Mouse (Mus musculus) CH12.LX (cell line): Measurements from ENCODE around the gene Mpig6b. TPM values are rescaled to one million over a fixed set of nuclear protein-coding genes. Genes with fewer than 3 reads are reported as not detected.

ENCODE experiments used
- DNase-seq: peaks from one replicate; pipeline ENCODE4 v3.0.0-alpha.2; 2013; ENCODE audit errors: extremely low read depth
- H3K27ac ChIP-seq: 2 replicates; pipeline ENCODE4 v1.5.1; 2012; ENCODE audit warnings: low read depth, mild to moderate bottlenecking, control low read depth, moderate library complexity; ENCODE audit not compliant: insufficient read depth
- H3K27me3 ChIP-seq: replicated peaks from 2 replicates; pipeline ENCODE3; 2012; ENCODE audit warnings: inconsistent platforms
- H3K36me3 ChIP-seq, 2 experiments: replicated peaks in 1 of 2; 2 replicates each; pipeline versions ENCODE3 to v1.6.1; 2012; ENCODE audit warnings: inconsistent platforms in 1 of 2, low read length in 1 of 2, mild to moderate bottlenecking in 1 of 2, mixed read lengths in 1 of 2, moderate library complexity in 1 of 2; ENCODE audit not compliant: control insufficient read depth in 1 of 2, insufficient read depth in 1 of 2
- H3K4me1 ChIP-seq, 2 experiments: 2 replicates each; pipeline ENCODE4 v1.6.1; 2012; ENCODE audit warnings: inconsistent platforms in 1 of 2, moderate library complexity in 1 of 2; ENCODE audit not compliant: insufficient read depth in 2 of 2, control insufficient read depth in 1 of 2
- H3K4me2 ChIP-seq: 2 replicates; pipeline ENCODE4 v1.6.1; 2012; ENCODE audit warnings: low read depth, mild to moderate bottlenecking, control low read depth; ENCODE audit not compliant: poor library complexity, insufficient read depth, severe bottlenecking
- H3K4me3 ChIP-seq, 3 experiments: fragments of 150-350 bp in 1 of 3; sonication (generic) in 1 of 3; replicated peaks in 1 of 3; 2 replicates each; pipeline versions ENCODE3 to v1.5.1; 2011 to 2012; ENCODE audit warnings: low read depth in 2 of 3, low read length in 2 of 3, mild to moderate bottlenecking in 2 of 3, moderate library complexity in 2 of 3, control low read depth in 1 of 3, improper control_type of control experiment in 1 of 3, inconsistent platforms in 1 of 3, mixed read lengths in 1 of 3; ENCODE audit not compliant: poor library complexity in 1 of 3
- H3K79me2 ChIP-seq: replicated peaks from 2 replicates; pipeline ENCODE4 v1.6.1; 2012; ENCODE audit warnings: mild to moderate bottlenecking, moderate library complexity; ENCODE audit not compliant: control insufficient read depth, poor library complexity, insufficient read depth, severe bottlenecking; ENCODE audit errors: extremely low read depth
- H3K9ac ChIP-seq: 2 replicates; pipeline ENCODE4 v1.6.1; 2012; ENCODE audit warnings: low read depth, mild to moderate bottlenecking, control low read depth, moderate library complexity; ENCODE audit not compliant: insufficient read depth
- H3K9me3 ChIP-seq: replicated peaks from 2 replicates; pipeline ENCODE3; 2012; ENCODE audit warnings: low read length, inconsistent platforms, mixed read lengths
- BHLHE40 ChIP-seq: IDR thresholded peaks from 2 replicates; pipeline ENCODE4 v1.6.1; 2011; ENCODE audit warnings: mild to moderate bottlenecking, low read depth, low read length, improper control_type of control experiment
- CHD1 ChIP-seq: IDR thresholded peaks from 2 replicates; pipeline ENCODE4 v1.6.1; 2012; ENCODE audit warnings: low read depth, low read length, improper control_type of control experiment, inconsistent platforms
- E2F4 ChIP-seq: IDR thresholded peaks from 2 replicates; pipeline ENCODE4 v1.6.1; 2011; ENCODE audit warnings: low read depth, low read length, improper control_type of control experiment; ENCODE audit not compliant: insufficient replicate concordance
- ELF1 ChIP-seq: IDR thresholded peaks from 2 replicates; pipeline ENCODE4 v1.6.1; 2014; ENCODE audit warnings: low read depth, mild to moderate bottlenecking, inconsistent platforms, low read length, improper control_type of control experiment
- EP300 ChIP-seq: IDR thresholded peaks from 2 replicates; pipeline ENCODE4 v1.6.1; 2011; ENCODE audit warnings: low read length, improper control_type of control experiment
- ETS1 ChIP-seq: conservative IDR thresholded peaks from 2 replicates; pipeline ENCODE4 v1.6.1; 2012; ENCODE audit warnings: low read depth, mild to moderate bottlenecking, inconsistent platforms, low read length, improper control_type of control experiment, moderate library complexity
- HCFC1 ChIP-seq: IDR thresholded peaks from 2 replicates; pipeline ENCODE4 v1.6.1; 2012; ENCODE audit warnings: low read depth, mild to moderate bottlenecking, inconsistent platforms, low read length, improper control_type of control experiment
- JUND ChIP-seq: conservative IDR thresholded peaks from 2 replicates; pipeline ENCODE4 v1.6.1; 2011; ENCODE audit warnings: low read depth, low read length, improper control_type of control experiment
- KAT2A ChIP-seq: IDR thresholded peaks from 2 replicates; pipeline ENCODE4 v1.6.1; 2012; ENCODE audit warnings: low read length, improper control_type of control experiment, inconsistent platforms; ENCODE audit not compliant: insufficient replicate concordance
- MAFK ChIP-seq: IDR thresholded peaks from 2 replicates; pipeline ENCODE4 v1.6.1; 2011; ENCODE audit warnings: low read length, improper control_type of control experiment; ENCODE audit not compliant: insufficient replicate concordance
- MAX ChIP-seq: IDR thresholded peaks from 2 replicates; pipeline ENCODE4 v1.6.1; 2011; ENCODE audit warnings: low read length, improper control_type of control experiment
- MEF2A ChIP-seq: IDR thresholded peaks from 2 replicates; pipeline ENCODE4 v1.6.1; 2014; ENCODE audit warnings: low read depth, mild to moderate bottlenecking, inconsistent platforms, low read length, improper control_type of control experiment, borderline replicate concordance
- MYC ChIP-seq: IDR thresholded peaks from 2 replicates; pipeline ENCODE4 v1.6.1; 2011; ENCODE audit warnings: low read depth, mild to moderate bottlenecking, improper control_type of control experiment, low read length
- NRF1 ChIP-seq: IDR thresholded peaks from 2 replicates; pipeline ENCODE4 v1.6.1; 2014; ENCODE audit warnings: low read depth, mild to moderate bottlenecking, inconsistent platforms, low read length, improper control_type of control experiment, moderate library complexity
- PAX5 ChIP-seq: IDR thresholded peaks from 2 replicates; pipeline ENCODE4 v1.6.1; 2012; ENCODE audit warnings: low read length, inconsistent platforms, mixed read lengths
- POLR2AphosphoS2 ChIP-seq: IDR thresholded peaks from 2 replicates; pipeline ENCODE4 v1.6.1; 2011; ENCODE audit warnings: low read depth, low read length, improper control_type of control experiment
- RCOR1 ChIP-seq: conservative IDR thresholded peaks from 2 replicates; pipeline ENCODE4 v1.6.1; 2012; ENCODE audit warnings: low read depth, mild to moderate bottlenecking, inconsistent platforms, low read length, improper control_type of control experiment
- SIN3A ChIP-seq: IDR thresholded peaks from 2 replicates; pipeline ENCODE4 v1.6.1; 2012; ENCODE audit warnings: low read length, improper control_type of control experiment, inconsistent platforms
- SMC3 ChIP-seq: IDR thresholded peaks from 2 replicates; pipeline ENCODE4 v1.6.1; 2011; ENCODE audit warnings: low read depth, low read length, improper control_type of control experiment
- TBP ChIP-seq: conservative IDR thresholded peaks from 2 replicates; pipeline ENCODE4 v1.6.1; 2011; ENCODE audit warnings: low read depth, low read length, improper control_type of control experiment
- TCF12 ChIP-seq: IDR thresholded peaks from 2 replicates; pipeline ENCODE4 v1.6.1; 2014; ENCODE audit warnings: low read depth, mild to moderate bottlenecking, inconsistent platforms, low read length, improper control_type of control experiment
- UBTF ChIP-seq: IDR thresholded peaks from 2 replicates; pipeline ENCODE4 v1.6.1; 2012; ENCODE audit warnings: low read depth, mild to moderate bottlenecking, inconsistent platforms, low read length, improper control_type of control experiment, moderate library complexity
- USF2 ChIP-seq: conservative IDR thresholded peaks from 2 replicates; pipeline ENCODE4 v1.6.1; 2011; ENCODE audit warnings: low read depth, low read length, improper control_type of control experiment
- ZC3H11A ChIP-seq: IDR thresholded peaks from 2 replicates; pipeline ENCODE4 v1.6.1; 2012; ENCODE audit warnings: low read depth, mild to moderate bottlenecking, inconsistent platforms, low read length, improper control_type of control experiment
- ZKSCAN1 ChIP-seq: IDR thresholded peaks from 2 replicates; pipeline ENCODE4 v1.6.1; 2012; ENCODE audit warnings: low read depth, inconsistent platforms, low read length, improper control_type of control experiment, borderline replicate concordance
- ZMIZ1 ChIP-seq: IDR thresholded peaks from 2 replicates; pipeline ENCODE4 v1.6.1; 2012; ENCODE audit warnings: low read depth, mild to moderate bottlenecking, inconsistent platforms, low read length, improper control_type of control experiment
- ZNF384 ChIP-seq: IDR thresholded peaks from 2 replicates; pipeline ENCODE4 v1.6.1; 2012; ENCODE audit warnings: low read depth, low read length, improper control_type of control experiment, inconsistent platforms
- dilution Hi-C: fragments of 300-500 bp; cut with MboI; formaldehyde crosslinking; loops from 2 replicates; pipeline ENCODE4 v1.14.3; 2020; ENCODE audit warnings: low sequenced_read_pairs; ENCODE audit not compliant: extremely low pct_unique_long_range_greater_than_20kb, extremely low pct_ligation_motif_present
- in situ Hi-C: fragments of 300-500 bp; cut with MboI; formaldehyde crosslinking; loops from 3 replicates; pipeline ENCODE4 v1.14.3; 2019; ENCODE audit warnings: low sequenced_read_pairs, low pct_ligation_motif_present, low pct_unique_long_range_greater_than_20kb, mixed read lengths
- polyA plus RNA-seq: library from polyadenylated mRNA; unstranded; fragments of >175 nt; gene quantifications from 2 replicates; pipeline ENCODE4 v1.2.1, GENCODE M21; 2012; ENCODE audit warnings: low read depth; ENCODE audit not compliant: insufficient read length
- total RNA-seq, 2 experiments: library from RNA; depleted of rRNA; stranded (reverse); fragments of 300-350 nt in 1 of 2; fragments of >200 nt in 1 of 2; gene quantifications; 2 replicates each; pipeline ENCODE4 v1.2.3; 2012 to 2014

The Mpig6b gene
- total and polyA plus RNA-seq, 3 experiments = 0.10 TPM; not detected in 2

GRCm38 (mm10) chr17:35052271-35052798 lies 13.6 kb downstream of the Mpig6b start:
- peaks cover 9 to 26% of the 10 kb centered on the region in 2 experiments for H3K4me1 ChIP-seq
- peaks cover 41 to 47% of the 10 kb centered on the region in 2 experiments for H3K36me3 ChIP-seq
- H3K27ac ChIP-seq = peak overlapping the region; percentile 96

GRCm38 (mm10) chr17:35051156-35052086 lies 14.6 kb downstream of the Mpig6b start:
- in situ Hi-C loops (no loop called here), dilution Hi-C loops (no loop called here)
- Histone ChIP-seq H3K4me3 (peak overlapping the region; percentile 79 to 94 (median 86)), H3K27me3 (no peaks in the 10 kb centered on the region), H3K9me3 (peaks cover 7% of the 10 kb centered on the region), H3K79me2 (peaks cover 27% of the 10 kb centered on the region), H3K4me1 (peaks cover 9 to 30% of the 10 kb centered on the region in 2 experiments), H3K9ac (peak overlapping the region; percentile 96), H3K4me2 (peak overlapping the region; percentile 58), H3K27ac (peak overlapping the region; percentile 96), H3K36me3 (peaks cover 34 to 40% of the 10 kb centered on the region in 2 experiments)
- DNase-seq = peak; percentile 99
- TF ChIP-seq SMC3 = peak; percentile 48; the same call in 1 of the 2 replicates
- peak; percentile 99 for TF ChIP-seq JUND
- TF ChIP-seq E2F4 = 0 out of 2 replicates have a peak, but pooled peaks have one; percentile 45
- TF ChIP-seq HCFC1 = peak; percentile 78
- peak; percentile 81; the same call in 1 of the 2 replicates for TF ChIP-seq KAT2A
- TF ChIP-seq USF2 = no peak
- TF ChIP-seq BHLHE40 = peak; percentile 86
- no peak for TF ChIP-seq ZC3H11A
- no peak; the same call in 1 of the 2 replicates for TF ChIP-seq ZKSCAN1
- peak; percentile 98; the same call in 1 of the 2 replicates for TF ChIP-seq SIN3A
- TF ChIP-seq TBP = peak; percentile 85
- TF ChIP-seq RCOR1 = peak; percentile 94
- peak; percentile 84 for TF ChIP-seq ELF1
- peak; percentile 70 for TF ChIP-seq MAFK
- TF ChIP-seq POLR2AphosphoS2 = peak; percentile 87; the same call in 1 of the 2 replicates
- TF ChIP-seq UBTF = peak; percentile 69; the same call in 1 of the 2 replicates
- TF ChIP-seq TCF12 = peak; percentile 96
- no peak for TF ChIP-seq PAX5
- peak; percentile 77; the same call in 1 of the 2 replicates for TF ChIP-seq MYC
- TF ChIP-seq CHD1 = peak; percentile 87; the same call in 1 of the 2 replicates
- TF ChIP-seq MEF2A = peak; percentile 93
- TF ChIP-seq ZNF384 = peak; percentile 59
- TF ChIP-seq ZMIZ1 = peak; percentile 89
- TF ChIP-seq EP300 = peak; percentile 97
- TF ChIP-seq ETS1 = peak; percentile 95
- TF ChIP-seq MAX = peak; percentile 80
- peak; percentile 41; the same call in 1 of the 2 replicates for TF ChIP-seq NRF1

More at GRCm38 (mm10) chr17:35052271-35052798, 13.6 kb downstream of the Mpig6b start:
- no peak for DNase-seq
- in situ Hi-C loops = no loop called here
- H3K4me3 ChIP-seq = peak overlapping the region; percentile 79 to 94 (median 86)
- peak overlapping the region; percentile 58 for H3K4me2 ChIP-seq
- peaks cover 7% of the 10 kb centered on the region for H3K9me3 ChIP-seq
- peak; percentile 31; the same call in 1 of the 2 replicates for TF ChIP-seq BHLHE40
- no peak for TF ChIP-seq JUND
- H3K79me2 ChIP-seq = peaks cover 27% of the 10 kb centered on the region
- H3K27me3 ChIP-seq = no peaks in the 10 kb centered on the region
- H3K9ac ChIP-seq = peak overlapping the region; percentile 55
- dilution Hi-C loops = no loop called here
